In genomic region chr5:136199526-136199925, GRCm38 (mm10) we compare ENCODE assay signal across 8 mouse cellular contexts. TPM values are rescaled to one million over a fixed set of nuclear protein-coding genes. Genes with fewer than 3 reads are reported as not detected.
DNase-seq lines count a peak whose midpoint lies in the region; ATAC-seq lines count a peak whose summit lies in the region.

No protein-coding gene starts in this region.

- H3K36me3 ChIP-seq in embryonic facial prominence, embryonic 11.5 days (replicated peaks; ENCODE audit: control insufficient read depth, insufficient read depth, low read depth, low read length), result peaks cover 12% of the 10 kb centered on the region
- H3K36me3 ChIP-seq in intestine, embryonic 14.5 days (ENCODE audit: control insufficient read depth, insufficient read depth, low read length), result peaks cover 26% of the 10 kb centered on the region
- H3K36me3 ChIP-seq in macrophage (ENCODE audit: inconsistent target), result peaks cover 16% of the 10 kb centered on the region

- H3K9me3 ChIP-seq in embryonic facial prominence, embryonic 11.5 days (replicated peaks; ENCODE audit: control insufficient read depth, low read length), result no peaks in the 10 kb centered on the region; the same call in 1 of the 2 replicates
- no peaks in the 10 kb centered on the region; the same call in 1 of the 2 replicates for H3K9me3 ChIP-seq in intestine, embryonic 14.5 days (ENCODE audit: control insufficient read depth, low read length)

- H3K27me3 ChIP-seq in embryonic facial prominence, embryonic 11.5 days (ENCODE audit: control insufficient read depth, insufficient read depth, low read length), result no peaks in the 10 kb centered on the region
- no peaks in the 10 kb centered on the region for H3K27me3 ChIP-seq in intestine, embryonic 14.5 days (replicated peaks; ENCODE audit: control insufficient read depth, insufficient read depth, low read length)

- ATAC-seq in embryonic facial prominence, embryonic 11.5 days (replicated peaks; ENCODE audit: insufficient number of reproducible peaks, low FRiP score, low TSS enrichment, low read depth), result no peak
- ATAC-seq in intestine, embryonic 14.5 days (replicated peaks; ENCODE audit: low FRiP score, low TSS enrichment, low read depth), result no peak
- ATAC-seq in megakaryocyte progenitor cell, adult 5-6 weeks (replicated peaks; ENCODE audit: poor library complexity), result no peak

- peak overlapping the region; percentile 99 for H3K4me3 ChIP-seq in embryonic facial prominence, embryonic 11.5 days (ENCODE audit: low read depth, low read length)
- peak overlapping the region; percentile 95 for H3K4me3 ChIP-seq in intestine, embryonic 14.5 days (ENCODE audit: low read depth, low read length)
- peak overlapping the region; percentile 97; the same call in 1 of the 2 replicates for H3K4me3 ChIP-seq in macrophage (ENCODE audit: inconsistent target)

- peak; percentile 15 for DNase-seq in ovary, postnatal 36 days (ENCODE audit: low spot score)
- no peak for DNase-seq in ovary, adult 18-20 months (ENCODE audit: low spot score)
- peak; percentile 25 for DNase-seq in embryonic facial prominence, embryonic 11.5 days (ENCODE audit: low spot score)
- DNase-seq in intestine, embryonic 14.5 days (ENCODE audit: low spot score), result no peak
- DNase-seq in urinary bladder, postnatal 14 days (ENCODE audit: low spot score), result no peak
- DNase-seq in thymus, postnatal 25 days, result no peak

- H3K4me2 ChIP-seq in embryonic facial prominence, embryonic 11.5 days (ENCODE audit: low read depth, low read length), result peak overlapping the region; percentile 50
- peak overlapping the region; percentile 96 for H3K4me2 ChIP-seq in intestine, embryonic 14.5 days (ENCODE audit: low read length)

- WGBS in embryonic facial prominence, embryonic 11.5 days, result 36% methylated on average over 11 of the region's 11 CpGs
- WGBS in intestine, embryonic 14.5 days, result 35% methylated on average over 11 of the region's 11 CpGs
- 53% methylated on average over 11 of the region's 11 CpGs for WGBS in macrophage (ENCODE audit: missing documents)

- no peak overlapping the region for H3K27ac ChIP-seq in embryonic facial prominence, embryonic 11.5 days (replicated peaks; ENCODE audit: low read depth, low read length)
- peak overlapping the region; percentile 67; the same call in 1 of the 2 replicates for H3K27ac ChIP-seq in intestine, embryonic 14.5 days (ENCODE audit: low read depth)
- H3K27ac ChIP-seq in macrophage, result peak overlapping the region; percentile 80

- H3K9ac ChIP-seq in embryonic facial prominence, embryonic 11.5 days (replicated peaks; ENCODE audit: low read length), result peak overlapping the region; percentile 90
- H3K9ac ChIP-seq in intestine, embryonic 14.5 days (ENCODE audit: low read length), result peak overlapping the region; percentile 89

- peaks cover 24% of the 10 kb centered on the region for H3K79me2 ChIP-seq in macrophage (ENCODE audit: inconsistent target)

- H3K4me1 ChIP-seq in embryonic facial prominence, embryonic 11.5 days (ENCODE audit: control insufficient read depth, insufficient read depth, low read length), result no peaks in the 10 kb centered on the region
- peaks cover 6% of the 10 kb centered on the region for H3K4me1 ChIP-seq in intestine, embryonic 14.5 days (replicated peaks; ENCODE audit: control insufficient read depth, insufficient read depth, low read length)

RNA-seq across cellular contexts. Expression of gene Prkrip1, which starts 0.8 kb away (rescaled TPM):
- 70.7 and 75.6 TPM in 2 replicates for polyA plus RNA-seq in embryonic facial prominence, embryonic 11.5 days (2014; fragmentation: Nextera tagmentation; extraction: Ambion mirVana)
- polyA plus RNA-seq in intestine, embryonic 14.5 days (2014; fragmentation: Nextera tagmentation; extraction: Ambion mirVana), result 42.0 and 53.1 TPM in 2 replicates
- total RNA-seq in macrophage (2018; cell fraction: chromatin; rRNA removed), result 10 to 100 TPM; 17.4 to 43.3 (median 26.6) TPM
- 10 to 100 TPM; 11.5 to 41.4 (median 26.0) TPM for total RNA-seq in macrophage (2018; cell fraction: cytosol; rRNA removed)
- total RNA-seq in macrophage (2018; cell fraction: nucleus; rRNA removed), result 10 to 100 TPM; 10.2 to 32.9 (median 18.7) TPM
- polyA plus RNA-seq in macrophage (2018), result 12.4 to 58.1 TPM (median 23.3 TPM) in 3 replicates
- total RNA-seq in megakaryocyte progenitor cell, adult 5-6 weeks (2015), result 21.0 and 26.5 TPM in 2 replicates
- 51.5 and 78.2 TPM in 2 replicates for total RNA-seq in megakaryocyte progenitor cell, adult 5-6 weeks (2017)

RNA-seq across cellular contexts. Expression of gene Orai2, which starts 29.0 kb away (rescaled TPM):
- 6.0 and 6.2 TPM in 2 replicates for polyA plus RNA-seq in embryonic facial prominence, embryonic 11.5 days (2014; fragmentation: Nextera tagmentation; extraction: Ambion mirVana)
- 6.2 and 7.1 TPM in 2 replicates for polyA plus RNA-seq in intestine, embryonic 14.5 days (2014; fragmentation: Nextera tagmentation; extraction: Ambion mirVana)
- total RNA-seq in macrophage (2018; cell fraction: chromatin; rRNA removed), result 1,000 to 10,000 TPM in 4 of 26 experiments, 100 to 1,000 TPM in 14, 10 to 100 TPM in 8; 34.7 to 1,259 (median 261) TPM
- 100 to 1,000 TPM in 2 of 26 experiments, 10 to 100 TPM in 24; 13.7 to 103 (median 22.1) TPM for total RNA-seq in macrophage (2018; cell fraction: cytosol; rRNA removed)
- 100 to 1,000 TPM in 18 of 26 experiments, 10 to 100 TPM in 8; 26.9 to 743 (median 214) TPM for total RNA-seq in macrophage (2018; cell fraction: nucleus; rRNA removed)
- 7.1 to 19.8 TPM (median 13.8 TPM) in 3 replicates for polyA plus RNA-seq in macrophage (2018)
- total RNA-seq in megakaryocyte progenitor cell, adult 5-6 weeks (2015), result 16.4 and 16.7 TPM in 2 replicates
- 21.2 and 26.9 TPM in 2 replicates for total RNA-seq in megakaryocyte progenitor cell, adult 5-6 weeks (2017)

RNA-seq across cellular contexts. Expression of gene Sh2b2, which starts 46.8 kb away (rescaled TPM):
- 9.7 and 9.8 TPM in 2 replicates for polyA plus RNA-seq in embryonic facial prominence, embryonic 11.5 days (2014; fragmentation: Nextera tagmentation; extraction: Ambion mirVana)
- polyA plus RNA-seq in intestine, embryonic 14.5 days (2014; fragmentation: Nextera tagmentation; extraction: Ambion mirVana), result 3.1 and 4.2 TPM in 2 replicates
- total RNA-seq in macrophage (2018; cell fraction: chromatin; rRNA removed), result 100 to 1,000 TPM in 8 of 26 experiments, 10 to 100 TPM in 18; 23.0 to 202 (median 62.8) TPM
- total RNA-seq in macrophage (2018; cell fraction: cytosol; rRNA removed), result 10 to 100 TPM in 25 of 26 experiments, 1 to 10 TPM in 1; 9.4 to 40.7 (median 15.7) TPM
- total RNA-seq in macrophage (2018; cell fraction: nucleus; rRNA removed), result 10 to 100 TPM; 11.7 to 91.7 (median 41.6) TPM
- polyA plus RNA-seq in macrophage (2018), result 11.6 to 27.4 TPM (median 14.5 TPM) in 3 replicates
- total RNA-seq in megakaryocyte progenitor cell, adult 5-6 weeks (2015), result 27.8 and 33.0 TPM in 2 replicates
- total RNA-seq in megakaryocyte progenitor cell, adult 5-6 weeks (2017), result 12.1 TPM in 2 replicates

Comparison
In these comparisons a context has a peak if more than half of its experiments do, and no peak if none do; other contexts are left out.
1. DNase-seq: peak in ovary, postnatal 36 days (single experiment) and embryonic facial prominence, embryonic 11.5 days (single experiment); none in ovary, adult 18-20 months (single experiment), intestine, embryonic 14.5 days (single experiment), urinary bladder, postnatal 14 days (single experiment) and thymus, postnatal 25 days (single experiment).
2. Peak in every context shown above with its lines, with median percentiles within 50 percentile points of each other: H3K4me3 ChIP-seq.